Mouse (Mus musculus) kidney, postnatal 36 days (tissue): ENCODE data around the gene Eps8l3.

Source experiments
- DNase-seq, 2 experiments: peaks; one replicate each; pipeline ENCODE4 v3.0.0; 2021 to 2022; ENCODE audit warnings: mixed read lengths in 2 of 2

The Eps8l3 gene

DNA sequence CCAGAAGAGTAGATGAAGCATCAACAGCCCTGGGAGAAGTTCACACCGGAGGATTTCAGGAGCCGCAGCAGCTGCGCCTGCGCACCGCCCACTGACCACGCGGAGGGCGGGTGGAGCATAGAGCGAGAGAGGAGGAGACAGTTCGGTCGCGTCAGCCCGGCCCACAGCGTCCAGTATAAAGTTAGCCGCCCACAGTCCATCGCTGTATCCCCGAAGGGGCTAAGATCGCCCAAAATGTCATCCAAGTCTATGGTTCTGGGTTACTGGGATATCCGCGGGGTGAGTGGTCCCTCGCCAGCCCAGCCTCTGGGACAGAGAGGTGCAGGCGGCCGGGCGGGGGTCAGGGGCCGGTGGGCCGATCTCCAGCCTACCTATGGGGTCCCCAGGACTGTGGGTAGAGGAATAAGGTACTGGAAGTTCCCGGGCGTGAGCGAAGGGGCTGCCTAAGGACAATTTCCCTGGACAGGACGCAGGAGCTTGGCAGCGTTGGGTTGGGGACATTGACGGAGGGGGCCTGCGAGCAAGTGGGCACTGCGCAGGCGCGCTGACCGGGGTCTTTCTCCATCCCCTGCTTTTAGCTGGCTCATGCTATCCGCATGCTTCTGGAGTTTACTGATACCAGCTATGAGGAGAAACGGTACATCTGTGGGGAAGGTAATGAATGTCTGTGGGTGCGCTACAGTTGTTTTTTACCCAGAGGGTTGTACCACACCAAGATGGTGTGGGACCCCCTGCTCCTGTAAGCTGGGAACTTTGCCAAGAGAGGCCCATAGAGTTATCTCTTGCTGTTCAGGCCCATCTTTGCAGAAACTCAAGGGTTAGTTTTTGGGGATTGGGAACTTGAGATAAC lies 18.9 kb downstream of the Eps8l3 start, which contains the start of gene Gstm5:
Gene Gstm5, plus strand, starts transcription at position 102 of the 850 bp plus-strand sequence.
- peak; percentile 89 to 92 for DNase-seq

- DNase-seq: peak; percentile 65 to 76
These were observed 21.7 kb downstream of the Eps8l3 start for GRCm38 (mm10) chr3:107898691-107899090.

DNA sequence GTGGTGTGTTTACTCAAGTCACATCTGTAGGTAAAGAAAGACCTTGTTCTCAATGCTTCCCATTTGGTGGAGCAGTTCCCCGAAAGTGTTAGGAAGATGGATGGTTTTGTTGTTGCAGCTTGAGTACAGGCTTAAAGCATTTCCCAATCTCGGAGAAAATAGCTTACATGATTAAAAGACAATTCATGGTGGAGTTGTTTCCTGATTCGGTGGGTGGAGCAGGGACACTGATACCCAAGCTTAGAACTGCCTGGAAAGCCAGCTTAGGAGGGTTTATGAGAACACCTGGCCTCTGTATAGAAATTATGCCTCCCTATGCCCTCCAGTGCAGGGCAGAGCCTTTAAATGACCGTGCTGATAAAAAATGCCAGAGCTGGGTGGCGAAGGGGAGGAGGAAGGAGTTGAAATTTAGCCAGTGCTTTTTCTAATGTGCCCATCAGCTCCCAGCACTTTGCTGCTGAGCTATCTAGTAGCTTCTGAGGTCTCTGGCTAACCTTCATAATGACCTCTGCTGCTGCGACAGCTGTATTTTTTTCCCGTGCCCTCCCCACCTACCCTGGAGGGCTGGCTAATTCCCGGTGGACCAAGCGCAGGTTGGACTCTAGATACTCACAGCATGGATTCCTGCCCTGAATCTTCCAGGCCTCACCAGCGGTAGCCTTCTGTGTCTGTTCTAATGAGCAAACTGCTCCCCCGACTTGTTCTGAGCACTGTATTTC lies 24.1 kb downstream of the Eps8l3 start:
- peak; percentile 37 to 66 for DNase-seq

- no peak for DNase-seq
These were observed 28.9 kb downstream of the Eps8l3 start for GRCm38 (mm10) chr3:107905942-107906341.

- DNase-seq: no peak
These were observed 39.6 kb downstream of the Eps8l3 start for GRCm38 (mm10) chr3:107916674-107917073.

DNA sequence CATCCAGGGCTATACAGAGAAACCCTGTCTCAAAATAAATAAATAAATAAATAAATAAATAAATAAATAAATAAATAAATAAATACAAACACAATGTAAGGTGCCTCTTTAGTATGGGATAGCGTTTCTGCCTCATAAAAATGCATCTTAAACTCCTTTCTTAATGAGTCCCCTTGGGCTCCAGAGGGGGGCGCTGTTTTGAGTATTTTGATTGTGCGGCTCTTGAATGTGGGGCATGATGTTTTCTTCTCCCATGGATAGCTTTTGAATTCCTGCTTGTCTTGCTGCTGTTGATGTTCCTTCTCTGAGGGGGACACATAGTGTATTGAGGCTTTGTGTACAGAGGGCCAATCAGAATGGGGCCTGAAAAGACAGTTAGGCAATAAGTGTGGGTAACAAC lies 40.1 kb downstream of the Eps8l3 start:
- DNase-seq: no peak

DNA sequence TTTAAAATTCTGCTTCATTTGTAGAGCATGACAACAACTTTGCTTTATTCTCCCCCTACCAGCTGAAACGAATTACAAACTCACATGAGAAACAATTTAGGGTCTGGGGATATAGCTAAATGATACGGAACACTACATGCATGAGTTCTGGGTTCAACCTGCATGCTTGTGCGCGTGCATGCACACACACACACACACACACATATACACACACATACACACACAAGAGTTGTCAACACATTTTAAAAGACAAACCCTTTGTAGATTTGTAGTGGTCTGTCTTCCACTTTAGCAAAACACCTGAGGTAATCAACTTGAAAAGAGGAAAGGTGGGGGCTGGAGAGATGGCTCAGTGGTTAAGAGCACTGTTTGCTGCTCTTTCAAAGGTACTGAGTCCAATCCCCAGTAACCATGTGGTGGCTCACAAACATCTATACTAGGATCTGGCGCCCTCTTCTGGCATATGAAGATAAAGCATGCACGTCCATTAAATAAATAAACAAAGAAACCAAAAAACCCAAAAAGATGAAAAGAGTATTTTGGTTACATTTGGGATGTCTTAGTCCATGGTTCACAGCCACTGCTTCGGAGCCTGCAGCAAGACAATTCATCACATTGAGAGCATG lies 40.9 kb downstream of the Eps8l3 start:
- peak; percentile 75 to 78 for DNase-seq

GRCm38 (mm10) chr3:107920348-107920747 lies 43.3 kb downstream of the Eps8l3 start:
- DNase-seq: no peak

DNA sequence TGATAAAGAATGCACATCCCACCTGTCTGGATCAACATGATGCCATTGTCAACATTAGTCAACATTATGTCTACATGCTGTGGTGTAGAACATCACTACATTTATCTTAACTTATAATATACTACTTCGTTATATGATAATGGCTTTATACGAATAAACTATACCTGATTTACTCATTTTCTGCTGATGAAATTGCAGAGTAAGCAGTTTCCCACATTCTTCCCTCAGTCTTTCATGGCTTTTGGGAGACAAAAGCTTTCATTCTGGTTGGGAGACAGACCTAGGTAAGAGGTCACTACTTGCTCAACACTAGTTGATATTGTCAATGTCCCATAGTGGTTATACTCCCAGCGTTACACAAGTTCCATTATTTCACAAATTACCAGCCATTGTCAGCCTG lies 48.3 kb downstream of the Eps8l3 start:
- DNase-seq: no peak

GRCm38 (mm10) chr3:107927841-107928240 lies 50.8 kb downstream of the Eps8l3 start:
- no peak for DNase-seq

GRCm38 (mm10) chr3:107928691-107929090 lies 51.7 kb downstream of the Eps8l3 start:
- no peak for DNase-seq

- DNase-seq: no peak
These were observed 52.2 kb downstream of the Eps8l3 start for GRCm38 (mm10) chr3:107929243-107929642.

DNA sequence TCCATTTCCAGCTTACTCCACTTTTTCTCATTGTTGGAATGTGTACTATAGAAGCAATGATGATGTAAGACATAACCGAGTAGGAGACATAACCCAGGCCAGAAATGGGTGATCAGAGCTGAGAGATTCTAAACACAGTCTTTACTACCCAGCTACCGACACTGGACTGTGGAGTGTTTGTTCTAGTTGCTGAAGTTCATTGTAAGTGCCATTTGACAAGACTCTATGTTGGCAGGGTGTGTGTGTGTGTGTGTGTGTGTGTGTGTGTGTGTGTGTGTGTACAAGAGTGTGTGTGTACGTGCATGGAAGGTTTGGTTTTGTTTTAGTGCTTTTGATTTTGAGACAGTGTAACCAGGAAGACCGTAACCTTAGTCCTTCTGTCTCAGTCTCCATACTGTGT lies 52.7 kb downstream of the Eps8l3 start:
- no peak for DNase-seq

DNA sequence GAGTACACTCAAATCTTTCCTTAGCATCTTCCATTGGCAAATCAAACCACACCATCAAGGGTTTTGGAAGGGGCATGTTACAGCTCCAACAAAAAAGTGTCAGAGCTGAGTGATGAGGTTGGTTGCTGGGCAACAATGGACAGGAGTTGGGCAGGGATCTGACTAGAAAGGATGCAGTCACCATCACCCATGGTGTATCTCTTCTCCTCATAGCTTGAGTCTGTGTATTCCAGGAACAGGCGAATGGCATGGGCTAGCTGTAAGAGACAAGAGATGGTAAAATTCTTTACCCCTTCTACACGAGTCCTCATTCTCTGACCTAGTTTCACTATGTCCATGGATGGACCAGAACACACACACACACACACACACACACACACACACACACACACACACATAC lies 54.1 kb downstream of the Eps8l3 start:
- DNase-seq: no peak

DNA sequence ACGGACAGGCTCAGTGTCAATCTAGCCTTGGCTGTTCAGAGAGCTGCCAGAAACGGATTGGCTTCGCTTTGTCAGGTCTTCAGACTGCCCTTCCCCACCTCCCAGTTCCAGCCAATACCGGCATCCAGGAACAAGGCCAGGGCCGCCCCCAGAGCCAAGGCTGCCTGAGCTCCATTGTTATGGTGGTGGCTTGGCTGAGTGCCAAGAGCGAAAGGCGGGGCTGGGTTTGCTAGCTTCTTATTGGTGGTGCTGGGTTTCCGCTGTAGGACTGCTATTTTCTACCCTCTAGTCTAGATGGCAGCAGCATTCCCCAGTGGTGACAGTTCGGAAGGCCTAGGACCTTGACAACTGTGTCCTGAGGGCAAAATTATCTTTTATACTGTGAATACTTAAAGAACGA lies 54.6 kb downstream of the Eps8l3 start, which contains the start of gene Gstm7:
Gene Gstm7, minus strand, starts transcription at position 148 of the 400 bp plus-strand sequence.
- peak; percentile 99 to 100 for DNase-seq

GRCm38 (mm10) chr3:107932128-107932527 lies 55.1 kb downstream of the Eps8l3 start:
- DNase-seq: peak; percentile 55 to 58

- DNase-seq: no peak
These were observed 58.2 kb downstream of the Eps8l3 start for GRCm38 (mm10) chr3:107935268-107935667.

- DNase-seq: no peak
These were observed 58.9 kb downstream of the Eps8l3 start for GRCm38 (mm10) chr3:107935888-107936287.

- peak; percentile 74 to 87 for DNase-seq
These were observed 62.4 kb downstream of the Eps8l3 start for GRCm38 (mm10) chr3:107939403-107939802.

DNA sequence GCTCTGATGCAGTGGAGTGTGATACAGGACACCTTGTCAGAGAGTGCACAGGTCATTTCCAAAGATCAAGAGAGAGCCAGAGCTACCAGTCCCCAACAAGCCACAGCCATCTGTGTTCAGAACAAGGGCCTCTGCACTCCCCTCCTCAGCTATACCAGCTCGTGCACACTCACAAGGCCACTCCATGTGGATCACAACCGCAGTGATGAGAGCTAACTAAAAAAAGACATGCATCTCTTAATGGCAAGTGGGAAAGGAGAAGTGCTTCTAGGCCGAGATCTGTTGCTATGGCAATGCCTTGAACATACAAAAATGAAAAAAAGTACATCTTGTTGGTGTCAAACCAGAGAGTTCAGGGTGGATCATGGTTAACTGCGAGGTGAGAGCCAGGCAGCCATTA lies 62.8 kb downstream of the Eps8l3 start:
- no peak for DNase-seq

- DNase-seq: no peak
These were observed 63.5 kb downstream of the Eps8l3 start for GRCm38 (mm10) chr3:107940524-107940923.

- DNase-seq: no peak
These were observed 64.2 kb downstream of the Eps8l3 start for GRCm38 (mm10) chr3:107941261-107941660.
